Mouse (Mus musculus): ENCODE data around the gene Ccno. TPM values are rescaled to one million over a fixed set of nuclear protein-coding genes. Genes with fewer than 3 reads are reported as not detected.
A peak's percentile ranks its signal among the peaks of the same experiment; 100 is the strongest.

Ccno gene
- polyA plus RNA-seq, 1 experiment from 2014 or later = 0.32 TPM

MicroRNA genes within 50 kb of the gene (microRNA counts, 519-probe panel; counts per million panel counts)
- microRNA mmu-miR-449a = 1,904 counts per million, percentile 38 among the panel's probes with 10 or more counts
- 982 counts per million, percentile 3 among the panel's probes with 10 or more counts for microRNA mmu-miR-449b
- microRNA mmu-miR-449c = 35.7 counts per million

Small RNA genes within 50 kb of the gene (microRNA-seq; reads per million reads assigned to microRNA genes)
- gene Mir449a (88.8 reads per million, percentile 46 among the genes with 10 or more reads in this experiment), gene Mir449b (not detected), gene Mir449c (not detected)

Other genes with a start within 250 kb of the Ccno start
- gene Plpp1, start 187.0 kb upstream of the Ccno start, polyA plus RNA-seq (2015; fragmentation: Nextera tagmentation; extraction: Ambion mirVana) = 94.5 and 97.3 TPM in 2 replicates
- 48.1 and 51.5 TPM in 2 replicates for gene Mtrex, start 60.4 kb upstream of the Ccno start, polyA plus RNA-seq (2015; fragmentation: Nextera tagmentation; extraction: Ambion mirVana)
- 8.7 and 10.2 TPM in 2 replicates for gene Dhx29, start 60.3 kb upstream of the Ccno start, polyA plus RNA-seq (2015; fragmentation: Nextera tagmentation; extraction: Ambion mirVana)
- gene Mcidas, start 6.0 kb downstream of the Ccno start, polyA plus RNA-seq (2015; fragmentation: Nextera tagmentation; extraction: Ambion mirVana) = 0.05 TPM in 1 of 2 replicates, not detected in the other
- gene Cdc20b, start 47.3 kb downstream of the Ccno start, polyA plus RNA-seq (2015; fragmentation: Nextera tagmentation; extraction: Ambion mirVana) = not detected in 2 replicates
- 80.4 and 91.0 TPM in 2 replicates for gene Gpx8, start 58.6 kb downstream of the Ccno start, polyA plus RNA-seq (2015; fragmentation: Nextera tagmentation; extraction: Ambion mirVana)
- 3.9 and 4.1 TPM in 2 replicates for gene Gzma, start 113.2 kb downstream of the Ccno start, polyA plus RNA-seq (2015; fragmentation: Nextera tagmentation; extraction: Ambion mirVana)
- 3.6 and 4.8 TPM in 2 replicates for gene Esm1, start 221.9 kb downstream of the Ccno start, polyA plus RNA-seq (2015; fragmentation: Nextera tagmentation; extraction: Ambion mirVana)
- not detected in 2 replicates for gene Gzmk, start 238.1 kb downstream of the Ccno start, polyA plus RNA-seq (2015; fragmentation: Nextera tagmentation; extraction: Ambion mirVana)